Mouse (Mus musculus) urinary bladder, postnatal 10 days (tissue): ENCODE data around the gene Dnah7c.
"Not testable (repeated sequence)": the region's sequence is repeated elsewhere in the genome, so short reads cannot be mapped to it uniquely, and the experiment has no call there.

ENCODE experiments used
- DNase-seq: peaks from one replicate; pipeline ENCODE4 v3.0.0; 2022; ENCODE audit warnings: low spot score

Dnah7c gene

GRCm38 (mm10) chr1:46425137-46425925 lies at the start of gene Dnah7c:
Gene Dnah7c, plus strand, starts transcription at chr1:46425592.
- no peak for DNase-seq

- DNase-seq = not testable (repeated sequence)
Observed at GRCm38 (mm10) chr1:46380641-46381040, 44.8 kb upstream of the Dnah7c start.

GRCm38 (mm10) chr1:46394681-46395297 lies 30.6 kb upstream of the Dnah7c start:
- not testable (repeated sequence) for DNase-seq

GRCm38 (mm10) chr1:46408324-46409115 lies 16.9 kb upstream of the Dnah7c start:
- DNase-seq = no peak

GRCm38 (mm10) chr1:46414798-46415197 lies 10.6 kb upstream of the Dnah7c start:
- DNase-seq = not testable (repeated sequence)

- not testable (repeated sequence) for DNase-seq
Observed at GRCm38 (mm10) chr1:46416946-46417345, 8.4 kb upstream of the Dnah7c start.

GRCm38 (mm10) chr1:46418966-46419365 lies 6.4 kb upstream of the Dnah7c start:
- DNase-seq = not testable (repeated sequence)

GRCm38 (mm10) chr1:46428401-46428800 lies 3.0 kb downstream of the Dnah7c start:
- DNase-seq = no peak

- DNase-seq = not testable (repeated sequence)
Observed at GRCm38 (mm10) chr1:46514671-46515070, 89.3 kb downstream of the Dnah7c start.

GRCm38 (mm10) chr1:46521032-46521431 lies 95.6 kb downstream of the Dnah7c start:
- DNase-seq = no peak

GRCm38 (mm10) chr1:46526537-46526936 lies 101.1 kb downstream of the Dnah7c start:
- not testable (repeated sequence) for DNase-seq

- no peak for DNase-seq
Observed at GRCm38 (mm10) chr1:46544812-46545421, 119.5 kb downstream of the Dnah7c start.

- DNase-seq = no peak
Observed at GRCm38 (mm10) chr1:46580385-46580784, 155.0 kb downstream of the Dnah7c start.

- DNase-seq = not testable (repeated sequence)
Observed at GRCm38 (mm10) chr1:46593826-46594225, 168.4 kb downstream of the Dnah7c start.

GRCm38 (mm10) chr1:46596343-46596742 lies 171.0 kb downstream of the Dnah7c start:
- DNase-seq = not testable (repeated sequence)

GRCm38 (mm10) chr1:46620331-46620730 lies 194.9 kb downstream of the Dnah7c start:
- no peak for DNase-seq

- DNase-seq = not testable (repeated sequence)
Observed at GRCm38 (mm10) chr1:46625914-46626313, 200.5 kb downstream of the Dnah7c start.

GRCm38 (mm10) chr1:46649821-46650220 lies 224.4 kb downstream of the Dnah7c start:
- DNase-seq = not testable (repeated sequence)

- not testable (repeated sequence) for DNase-seq
Observed at GRCm38 (mm10) chr1:46652721-46653120, 227.3 kb downstream of the Dnah7c start.

- DNase-seq = not testable (repeated sequence)
Observed at GRCm38 (mm10) chr1:46724810-46725209, 299.4 kb downstream of the Dnah7c start.

- DNase-seq = no peak
Observed at GRCm38 (mm10) chr1:46725266-46725665, 299.9 kb downstream of the Dnah7c start.

- not testable (repeated sequence) for DNase-seq
Observed at GRCm38 (mm10) chr1:46725719-46726118, 300.3 kb downstream of the Dnah7c start.
